10 mouse cellular contexts compared by ENCODE assay signal in the genomic region with DNA sequence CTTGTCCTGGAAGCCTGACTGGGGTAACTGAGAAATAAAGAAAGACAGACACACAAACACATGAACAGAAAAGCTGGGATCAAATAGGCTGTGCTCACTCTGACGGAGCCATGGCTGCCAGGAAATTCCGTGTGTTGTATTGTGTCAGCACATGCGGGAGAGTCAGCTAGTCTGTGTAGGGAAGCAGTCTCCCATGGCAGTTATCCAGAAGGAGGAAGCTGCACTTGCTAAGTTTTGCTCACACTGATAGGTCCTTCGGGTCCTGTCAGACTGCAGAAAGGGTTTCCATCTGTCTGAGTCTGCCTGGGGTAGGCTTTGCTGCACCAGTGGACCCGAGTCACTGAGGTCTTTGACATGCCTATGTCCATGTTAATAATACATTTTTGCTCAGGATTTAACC.
DNase-seq lines count a peak whose midpoint lies in the region; ATAC-seq and TF ChIP-seq lines count a peak whose summit lies in the region.
"Had no signal": no experiment of that assay in that cellular context is flagged by ENCODE, and none has a peak within 500 bp of the region (broad histone marks: within the 10 kb centered on the region; RNA-seq: fewer than 3 reads in every experiment).

No protein-coding gene starts in this region.

- H3K27ac ChIP-seq in stomach, embryonic 16.5 days (ENCODE audit: low read length): no peak overlapping the region
- H3K27ac ChIP-seq in hindbrain, postnatal 0 days: no peak overlapping the region
- H3K27ac ChIP-seq: embryonic facial prominence, embryonic 12.5 days; liver, embryonic 14.5 days had no signal

- no peak overlapping the region for H3K4me2 ChIP-seq in stomach, embryonic 16.5 days (ENCODE audit: low read depth, low read length)
- no peak overlapping the region for H3K4me2 ChIP-seq in hindbrain, postnatal 0 days (ENCODE audit: low read depth, low read length)
- H3K4me2 ChIP-seq: embryonic facial prominence, embryonic 12.5 days had no signal

- peak; percentile 5 for DNase-seq in thymus, postnatal 0 days (ENCODE audit: low spot score)
- no peak for DNase-seq in thymus, postnatal 10 days (ENCODE audit: low spot score in 2 of 2)
- DNase-seq in heart, adult 8-10 months (ENCODE audit: low spot score): peak; percentile 49
- DNase-seq in kidney, postnatal 14 days: peak; percentile 61
- no peak for DNase-seq in frontal cortex, postnatal 10 days (ENCODE audit: low spot score in 2 of 2)
- DNase-seq in layer of hippocampus, postnatal 36 days: no peak
- DNase-seq in hindbrain, postnatal 0 days (ENCODE audit: low spot score): no peak

- no peaks in the 10 kb centered on the region for H3K36me3 ChIP-seq in stomach, embryonic 16.5 days (ENCODE audit: control insufficient read depth, insufficient read depth, low read length)
- no peaks in the 10 kb centered on the region for H3K36me3 ChIP-seq in hindbrain, postnatal 0 days (ENCODE audit: insufficient read depth, low read length)
- H3K36me3 ChIP-seq: embryonic facial prominence, embryonic 12.5 days had no signal

- H3K9me3 ChIP-seq in stomach, embryonic 16.5 days (replicated peaks; ENCODE audit: control insufficient read depth, low read length): no peaks in the 10 kb centered on the region
- no peaks in the 10 kb centered on the region for H3K9me3 ChIP-seq in hindbrain, postnatal 0 days (ENCODE audit: low read length)
- H3K9me3 ChIP-seq: embryonic facial prominence, embryonic 12.5 days had no signal

- H3K9ac ChIP-seq in stomach, embryonic 16.5 days (ENCODE audit: low read length): no peak overlapping the region
- H3K9ac ChIP-seq in hindbrain, postnatal 0 days (replicated peaks; ENCODE audit: low read length): no peak overlapping the region
- H3K9ac ChIP-seq: embryonic facial prominence, embryonic 12.5 days; liver, embryonic 14.5 days had no signal

- no peak for TF ChIP-seq CTCF in hindbrain, postnatal 0 days (IDR thresholded peaks at IDR 0.05; ENCODE audit: low read depth)

- ATAC-seq in stomach, embryonic 16.5 days (ENCODE audit: insufficient read depth, low FRiP score): peak; percentile 64; the same call in 1 of the 2 replicates
- ATAC-seq in hindbrain, postnatal 0 days: no peak

- no peak overlapping the region for H3K4me3 ChIP-seq in stomach, embryonic 16.5 days (replicated peaks; ENCODE audit: low read length)
- no peak overlapping the region for H3K4me3 ChIP-seq in hindbrain, postnatal 0 days (ENCODE audit: low read length)
- H3K4me3 ChIP-seq: embryonic facial prominence, embryonic 12.5 days had no signal

- H3K27me3 ChIP-seq in stomach, embryonic 16.5 days (ENCODE audit: control insufficient read depth, insufficient read depth, low read length): no peaks in the 10 kb centered on the region
- H3K27me3 ChIP-seq in hindbrain, postnatal 0 days (ENCODE audit: insufficient read depth, low read length): no peaks in the 10 kb centered on the region
- H3K27me3 ChIP-seq: embryonic facial prominence, embryonic 12.5 days had no signal

- WGBS in stomach, embryonic 16.5 days: 53% methylated on average over 5 of the region's 5 CpGs
- 69% methylated on average over 5 of the region's 5 CpGs for WGBS in hindbrain, postnatal 0 days

- H3K4me1 ChIP-seq in stomach, embryonic 16.5 days (ENCODE audit: control insufficient read depth, insufficient read depth, low read length): peaks cover 6% of the 10 kb centered on the region; the same call in 1 of the 2 replicates
- H3K4me1 ChIP-seq in hindbrain, postnatal 0 days (ENCODE audit: insufficient read depth, low read length): no peaks in the 10 kb centered on the region
- H3K4me1 ChIP-seq: embryonic facial prominence, embryonic 12.5 days had no signal

Comparison
In these comparisons a context has a peak if more than half of its experiments do, and no peak if none do; other contexts are left out.
1. DNase-seq: peak in thymus, postnatal 0 days (single experiment), heart, adult 8-10 months (single experiment) and kidney, postnatal 14 days (single experiment); none in thymus, postnatal 10 days (0 of 2), frontal cortex, postnatal 10 days (0 of 2), layer of hippocampus, postnatal 36 days (0 of 2) and hindbrain, postnatal 0 days (single experiment).